Mouse (Mus musculus): Measurements from ENCODE around the gene Eef1g.

GRCm38 (mm10) chr19:8944750-8945149 lies 22.1 kb upstream of the Eef1g start:
- TF ChIP-seq CTCF (IDR thresholded peaks at IDR 0.05; ENCODE audit: extremely low read depth, insufficient read depth, low read length) (no peak), POLR2A (IDR thresholded peaks at IDR 0.05; ENCODE audit: extremely low read depth, insufficient read depth, low read length) (no peak)

Measured in cortical plate, adult 2 months (tissue).